8 mouse cellular contexts compared by ENCODE assay signal in the genomic region with DNA sequence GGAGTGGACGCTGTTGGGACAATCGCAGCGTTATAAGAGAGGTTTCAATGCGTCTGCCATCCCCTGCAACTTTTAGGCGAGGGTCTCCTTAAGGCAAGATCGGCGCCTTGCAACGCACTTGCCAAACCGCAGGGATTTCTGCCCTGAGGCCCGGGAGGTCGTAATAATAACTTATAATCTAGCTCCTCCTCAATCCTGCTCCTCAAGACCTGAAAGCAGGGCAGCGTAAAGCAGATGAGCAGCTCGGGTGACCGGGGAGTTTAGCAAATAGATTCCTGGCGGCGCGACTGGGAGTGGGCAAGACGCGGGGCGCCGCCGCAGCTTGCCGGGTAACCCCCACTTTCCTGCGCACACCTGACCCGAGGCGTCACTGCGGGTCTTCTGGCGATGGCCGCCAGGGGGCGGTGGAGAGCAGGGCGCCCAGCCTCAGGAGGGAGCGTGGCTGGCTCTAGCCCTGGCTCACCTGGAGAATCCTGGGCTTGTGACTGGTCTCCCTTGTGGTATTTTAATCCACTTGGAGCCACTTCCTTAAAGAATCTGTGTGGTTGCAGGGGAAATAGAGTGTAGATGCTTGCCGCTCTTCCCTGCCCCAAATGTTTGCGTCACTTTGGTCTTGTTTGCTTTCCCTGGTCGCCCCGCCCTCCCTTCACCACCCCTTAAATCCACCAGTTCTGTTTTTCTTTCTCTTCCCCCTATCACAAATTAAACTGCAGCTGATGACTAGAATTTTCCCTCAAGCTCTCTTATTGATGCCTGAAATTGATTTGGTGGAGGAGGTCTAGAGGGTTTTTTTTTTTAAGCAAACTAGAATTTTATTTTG. TPM values are rescaled to one million over a fixed set of nuclear protein-coding genes. Genes with fewer than 3 reads are reported as not detected.
DNase-seq lines count a peak whose midpoint lies in the region; ATAC-seq lines count a peak whose summit lies in the region.

No protein-coding gene starts in this region.

- 3% methylated on average over 36 of the region's 36 CpGs for WGBS in forebrain, embryonic 10.5 days
- WGBS in heart, embryonic 13.5 days: 3% methylated on average over 36 of the region's 36 CpGs
- 5% methylated on average over 30 of the region's 36 CpGs for WGBS in kidney, embryonic 16.5 days
- WGBS in liver, embryonic 12.5 days (ENCODE audit: insufficient replicate concordance): 3% methylated on average over 36 of the region's 36 CpGs

- H3K4me1 ChIP-seq in forebrain, embryonic 10.5 days: peaks cover 20% of the 10 kb centered on the region
- H3K4me1 ChIP-seq in heart, embryonic 13.5 days: peaks cover 11% of the 10 kb centered on the region
- H3K4me1 ChIP-seq in kidney, embryonic 16.5 days (ENCODE audit: insufficient read depth, low read length): peaks cover 13% of the 10 kb centered on the region; the same call in 1 of the 2 replicates
- H3K4me1 ChIP-seq in liver, embryonic 12.5 days: no peaks in the 10 kb centered on the region

- H3K9ac ChIP-seq in heart, embryonic 13.5 days: peak overlapping the region; percentile 79
- peak overlapping the region; percentile 74 for H3K9ac ChIP-seq in kidney, embryonic 16.5 days (replicated peaks; ENCODE audit: low read length)
- no peak overlapping the region for H3K9ac ChIP-seq in liver, embryonic 12.5 days

- H3K27me3 ChIP-seq in forebrain, embryonic 10.5 days (ENCODE audit: poor library complexity, severe bottlenecking): peaks cover 39% of the 10 kb centered on the region
- H3K27me3 ChIP-seq in heart, embryonic 13.5 days (replicated peaks): peaks cover 10% of the 10 kb centered on the region; the same call in 1 of the 2 replicates
- H3K27me3 ChIP-seq in kidney, embryonic 16.5 days (ENCODE audit: insufficient read depth, low read length): no peaks in the 10 kb centered on the region
- peaks cover 30% of the 10 kb centered on the region for H3K27me3 ChIP-seq in liver, embryonic 12.5 days (replicated peaks)

- H3K4me2 ChIP-seq in heart, embryonic 13.5 days: peak overlapping the region; percentile 83
- H3K4me2 ChIP-seq in kidney, embryonic 16.5 days (replicated peaks; ENCODE audit: low read depth, low read length): peak overlapping the region; percentile 97
- peak overlapping the region; percentile 70 for H3K4me2 ChIP-seq in liver, embryonic 12.5 days

- peak overlapping the region; percentile 81 for H3K27ac ChIP-seq in forebrain, embryonic 10.5 days
- H3K27ac ChIP-seq in heart, embryonic 13.5 days (replicated peaks): no peak overlapping the region
- no peak overlapping the region for H3K27ac ChIP-seq in kidney, embryonic 16.5 days (ENCODE audit: low read length)
- H3K27ac ChIP-seq in liver, embryonic 12.5 days: no peak overlapping the region

- ATAC-seq in heart, embryonic 13.5 days (ENCODE audit: extremely low read depth, insufficient number of reproducible peaks, low FRiP score, low TSS enrichment): peak; percentile 33; the same call in 1 of the 2 replicates
- ATAC-seq in kidney, embryonic 16.5 days (ENCODE audit: low FRiP score, low TSS enrichment): peak; percentile 92
- ATAC-seq in liver, embryonic 12.5 days: peak; percentile 78; the same call in 1 of the 2 replicates

- peak; percentile 2 for DNase-seq in spleen, adult 12 weeks (ENCODE audit: low spot score)
- no peak for DNase-seq in spleen, postnatal 36 days (ENCODE audit: low spot score in 2 of 2)
- DNase-seq in forebrain, embryonic 10.5 days (ENCODE audit: extremely low spot score, low spot score): peak; percentile 71
- DNase-seq in naive thymus-derived CD4-positive, alpha-beta T cell, adult 2 months (ENCODE audit: low read depth): peak; percentile 1
- peak; percentile 60 for DNase-seq in testis, postnatal 14 days (ENCODE audit: low spot score)

- no peaks in the 10 kb centered on the region for H3K9me3 ChIP-seq in forebrain, embryonic 10.5 days
- H3K9me3 ChIP-seq in heart, embryonic 13.5 days: no peaks in the 10 kb centered on the region
- no peaks in the 10 kb centered on the region for H3K9me3 ChIP-seq in kidney, embryonic 16.5 days (ENCODE audit: low read length)
- H3K9me3 ChIP-seq in liver, embryonic 12.5 days (replicated peaks): no peaks in the 10 kb centered on the region

- H3K4me3 ChIP-seq in forebrain, embryonic 10.5 days: peak overlapping the region; percentile 68
- H3K4me3 ChIP-seq in heart, embryonic 13.5 days: peak overlapping the region; percentile 68
- H3K4me3 ChIP-seq in kidney, embryonic 16.5 days (ENCODE audit: low read length): peak overlapping the region; percentile 70
- peak overlapping the region; percentile 49 for H3K4me3 ChIP-seq in liver, embryonic 12.5 days

- no peaks in the 10 kb centered on the region for H3K36me3 ChIP-seq in forebrain, embryonic 10.5 days (replicated peaks)
- no peaks in the 10 kb centered on the region for H3K36me3 ChIP-seq in heart, embryonic 13.5 days
- no peaks in the 10 kb centered on the region for H3K36me3 ChIP-seq in kidney, embryonic 16.5 days (ENCODE audit: insufficient read depth, low read length)
- H3K36me3 ChIP-seq in liver, embryonic 12.5 days: no peaks in the 10 kb centered on the region

RNA-seq across cellular contexts. Expression of a gene that starts 0.7 kb away (rescaled TPM):
- 3.2 and 3.3 TPM in 2 replicates for polyA plus RNA-seq in forebrain, embryonic 10.5 days (2016; fragmentation: Nextera tagmentation; extraction: Ambion mirVana)
- polyA plus RNA-seq in heart, embryonic 13.5 days (2015; fragmentation: Nextera tagmentation; extraction: Ambion mirVana): 7.3 and 7.9 TPM in 2 replicates
- 17.8 and 18.1 TPM in 2 replicates for polyA plus RNA-seq in kidney, embryonic 16.5 days (2015; fragmentation: Nextera tagmentation; extraction: Ambion mirVana)
- 1.1 and 1.2 TPM in 2 replicates for polyA plus RNA-seq in liver, embryonic 12.5 days (2016; fragmentation: Nextera tagmentation; extraction: Ambion mirVana)

Comparison
In these comparisons a context has a peak if more than half of its experiments do, and no peak if none do; other contexts are left out.
1. DNase-seq: peak in spleen, adult 12 weeks (single experiment), forebrain, embryonic 10.5 days (single experiment), naive thymus-derived CD4-positive, alpha-beta T cell, adult 2 months (single experiment) and testis, postnatal 14 days (single experiment); none in spleen, postnatal 36 days (0 of 2).
2. ATAC-seq: peak in every context shown above with its lines; median percentile 92 in kidney, embryonic 16.5 days; 78 in liver, embryonic 12.5 days; 33 in heart, embryonic 13.5 days.
3. Peak in every context shown above with its lines, with median percentiles within 50 percentile points of each other: H3K4me3 ChIP-seq and H3K4me2 ChIP-seq.